Mouse (Mus musculus) CH12F3 (cell line): ENCODE measurements around the gene Safb.

Source experiments
- in situ Hi-C: fragments of 300-500 bp; cut with MboI; formaldehyde crosslinking; loops from 2 replicates; pipeline ENCODE4 v1.14.3; 2020; ENCODE audit warnings: low sequenced_read_pairs

The Safb gene

DNA sequence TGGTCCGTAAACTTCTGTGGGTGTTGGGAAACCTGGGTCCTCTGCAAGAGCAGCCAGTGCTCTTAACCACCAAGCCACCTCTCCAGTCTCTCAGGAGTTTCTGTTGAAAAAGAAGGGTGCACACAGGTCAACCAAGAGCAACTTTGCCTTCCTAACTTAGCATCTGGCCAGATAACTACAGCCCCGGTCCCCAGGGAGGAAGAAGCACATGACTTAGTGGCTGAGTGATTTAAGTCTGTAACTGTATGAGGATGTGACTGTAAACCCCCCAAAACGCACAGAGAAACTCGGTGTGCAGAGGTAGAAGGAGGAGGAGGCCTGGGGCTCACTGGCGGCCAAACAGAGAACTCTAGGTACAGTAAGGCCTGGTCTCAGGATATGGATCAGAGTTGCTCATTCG, 49.4 kb downstream of the Safb start:
- in situ Hi-C loops = no loop called here

- in situ Hi-C loops = no loop called here
These were observed 58.6 kb downstream of the Safb start for GRCm38 (mm10) chr17:56643237-56643636.

GRCm38 (mm10) chr17:56647546-56647945, 62.9 kb downstream of the Safb start:
- in situ Hi-C loops = no loop called here

- in situ Hi-C loops = no loop called here
These were observed 67.2 kb downstream of the Safb start for GRCm38 (mm10) chr17:56651801-56652200.

DNA sequence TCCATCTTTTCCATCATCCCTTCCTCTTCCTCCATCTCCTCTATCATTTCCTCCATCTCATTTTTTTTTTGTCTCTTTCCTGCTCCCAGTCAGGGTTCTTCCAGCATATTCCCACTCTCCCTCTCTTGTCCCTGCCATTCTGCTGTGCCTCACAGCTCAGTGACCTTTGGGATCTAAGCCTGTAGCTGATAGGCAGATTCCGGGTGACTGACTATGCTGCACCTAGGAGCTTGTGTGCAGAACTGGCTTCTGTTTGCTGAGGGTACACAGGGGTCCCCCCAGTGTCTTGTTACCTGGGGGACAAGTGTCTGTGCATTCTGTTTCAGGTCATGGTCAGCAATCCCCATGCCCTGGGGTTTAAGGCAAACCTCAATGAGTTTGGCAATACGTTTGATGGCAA, 70.1 kb downstream of the Safb start:
- in situ Hi-C loops = no loop called here

- in situ Hi-C loops = no loop called here
These were observed 70.7 kb downstream of the Safb start for GRCm38 (mm10) chr17:56655311-56655710.
